Mouse (Mus musculus) limb, embryonic 11.5 days (tissue): ENCODE data around the gene Zfhx3. TPM values are rescaled to one million over a fixed set of nuclear protein-coding genes. Genes with fewer than 3 reads are reported as not detected.

Experiments
- ATAC-seq: fragments of 200-750 bp; cut with Nextera tagmentation; 2 replicates; pipeline ENCODE4 v1.8.0; 2017; ENCODE audit warnings: low read depth; ENCODE audit not compliant: insufficient number of reproducible peaks, low FRiP score, low TSS enrichment
- DNase-seq: peaks from one replicate; pipeline ENCODE4 v3.0.0-alpha.2; 2015; ENCODE audit warnings: low spot score
- H3K27ac ChIP-seq: fragments of 300-500 bp; sonication (generic); replicated peaks from 2 replicates; pipeline ENCODE4 v1.5.1; 2014; ENCODE audit warnings: low read depth, mild to moderate bottlenecking, low read length
- H3K27me3 ChIP-seq: fragments of 300-500 bp; sonication (generic); 2 replicates; pipeline ENCODE4 v1.6.1; 2014; ENCODE audit warnings: mild to moderate bottlenecking, low read length, mixed read lengths; ENCODE audit not compliant: control insufficient read depth, insufficient read depth
- H3K36me3 ChIP-seq: fragments of 300-500 bp; sonication (generic); 2 replicates; pipeline ENCODE4 v1.6.1; 2014; ENCODE audit warnings: mild to moderate bottlenecking, low read length, moderate library complexity, mixed read lengths; ENCODE audit not compliant: control insufficient read depth, insufficient read depth
- H3K4me1 ChIP-seq: fragments of 300-500 bp; sonication (generic); 2 replicates; pipeline ENCODE4 v1.6.1; 2014; ENCODE audit warnings: low read length, mixed read lengths; ENCODE audit not compliant: control insufficient read depth, insufficient read depth
- H3K4me2 ChIP-seq: fragments of 300-500 bp; sonication (generic); 2 replicates; pipeline ENCODE4 v1.6.1; 2014; ENCODE audit warnings: low read depth, mild to moderate bottlenecking, moderate library complexity; ENCODE audit not compliant: severe bottlenecking
- H3K4me3 ChIP-seq: fragments of 300-500 bp; sonication (generic); 2 replicates; pipeline ENCODE4 v1.5.1; 2014; ENCODE audit warnings: low read depth, low read length
- H3K9ac ChIP-seq: fragments of 300-500 bp; sonication (generic); 2 replicates; pipeline ENCODE4 v1.6.1; 2014; ENCODE audit warnings: mild to moderate bottlenecking, low read length
- H3K9me3 ChIP-seq: fragments of 300-500 bp; sonication (generic); 2 replicates; pipeline ENCODE4 v1.6.1; 2016; ENCODE audit warnings: low read length; ENCODE audit not compliant: control insufficient read depth
- WGBS: fragments of 180-500 bp; shearing (Covaris S2); extraction: QIAGEN DNeasy Blood & Tissue Kit; methylation state at CpG from one replicate; pipeline ENCODE4 v1.1.7; 2014; 5-methylcytosine and 5-hydroxymethylcytosine counted together
- polyA plus RNA-seq: library from polyadenylated mRNA; unstranded; fragments of >200 nt; fragmentation: Nextera tagmentation; extraction: Ambion mirVana; gene quantifications from 2 replicates; pipeline ENCODE4 v1.2.1, GENCODE M21; 2014

Gene Zfhx3
- polyA plus RNA-seq, 1 experiment from 2014 or later, result 36.4 TPM

DNA sequence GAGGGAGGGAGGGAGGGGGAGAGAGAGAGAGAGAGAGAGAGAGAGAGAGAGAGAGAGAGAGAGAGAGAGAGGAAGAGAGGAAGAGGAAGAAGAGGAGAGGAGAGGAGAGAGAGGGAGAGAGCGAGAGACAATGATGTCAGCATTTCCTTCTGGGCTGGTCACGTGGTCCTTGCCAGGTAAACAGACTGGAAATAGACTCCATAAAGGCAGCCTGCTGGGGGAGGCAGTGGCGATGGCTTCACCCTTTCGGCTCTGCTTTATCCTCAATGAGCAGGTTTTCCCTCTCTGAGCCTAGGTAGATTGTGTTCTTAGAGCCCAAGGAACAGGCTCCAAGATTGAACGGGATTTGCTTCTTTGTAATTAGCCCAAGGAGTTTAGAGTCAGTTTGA lies 749.8 kb downstream of the Zfhx3 start:
- Histone ChIP-seq H3K4me2 (peak overlapping the region; percentile 56), H3K9ac (no peak overlapping the region), H3K36me3 (no peaks in the 10 kb centered on the region), H3K27ac (no peak overlapping the region), H3K4me1 (peaks cover 30% of the 10 kb centered on the region), H3K9me3 (no peaks in the 10 kb centered on the region), H3K4me3 (peak overlapping the region; percentile 21; the same call in 1 of the 2 replicates), H3K27me3 (peaks cover 19% of the 10 kb centered on the region)
- WGBS, result 0% methylated on average over 5 of the region's 5 CpGs
- ATAC-seq (no peak), DNase-seq (peak; percentile 63)

GRCm38 (mm10) chr8:108692669-108693665 lies 750.5 kb downstream of the Zfhx3 start:
- no peaks in the 10 kb centered on the region for H3K9me3 ChIP-seq
- no peak for ATAC-seq
- no peak for DNase-seq
- no peaks in the 10 kb centered on the region for H3K36me3 ChIP-seq
- H3K4me1 ChIP-seq, result peaks cover 36% of the 10 kb centered on the region
- H3K4me2 ChIP-seq, result peak overlapping the region; percentile 56
- H3K4me3 ChIP-seq, result no peak overlapping the region
- no peak overlapping the region for H3K27ac ChIP-seq
- H3K27me3 ChIP-seq, result peaks cover 22% of the 10 kb centered on the region
- no peak overlapping the region for H3K9ac ChIP-seq
- 56% methylated on average over 6 of the region's 6 CpGs for WGBS

GRCm38 (mm10) chr8:108693841-108694240 lies 751.4 kb downstream of the Zfhx3 start:
- WGBS, result 57% methylated on average over 5 of the region's 5 CpGs

GRCm38 (mm10) chr8:108694516-108694915 lies 752.1 kb downstream of the Zfhx3 start:
- no peaks in the 10 kb centered on the region for H3K9me3 ChIP-seq
- no peak overlapping the region for H3K4me3 ChIP-seq
- H3K4me1 ChIP-seq, result peaks cover 48% of the 10 kb centered on the region
- DNase-seq (no peak), ATAC-seq (no peak)
- H3K27ac ChIP-seq, result no peak overlapping the region
- no peak overlapping the region for H3K4me2 ChIP-seq
- WGBS, result 33% methylated on average over 6 of the region's 6 CpGs
- peaks cover 28% of the 10 kb centered on the region for H3K27me3 ChIP-seq
- no peaks in the 10 kb centered on the region for H3K36me3 ChIP-seq
- no peak overlapping the region for H3K9ac ChIP-seq

More at GRCm38 (mm10) chr8:108693841-108694240, 751.4 kb downstream of the Zfhx3 start:
- Histone ChIP-seq H3K4me1 (peaks cover 41% of the 10 kb centered on the region), H3K4me3 (no peak overlapping the region), H3K27ac (no peak overlapping the region), H3K36me3 (no peaks in the 10 kb centered on the region), H3K27me3 (peaks cover 26% of the 10 kb centered on the region), H3K4me2 (no peak overlapping the region), H3K9me3 (no peaks in the 10 kb centered on the region), H3K9ac (no peak overlapping the region)
- ATAC-seq (no peak), DNase-seq (no peak)

GRCm38 (mm10) chr8:108695242-108695880 lies 752.9 kb downstream of the Zfhx3 start:
- Histone ChIP-seq H3K4me2 (peak overlapping the region; percentile 43), H3K9me3 (no peaks in the 10 kb centered on the region), H3K4me3 (peak overlapping the region; percentile 22), H3K9ac (peak overlapping the region; percentile 39; the same call in 1 of the 2 replicates), H3K4me1 (peaks cover 56% of the 10 kb centered on the region), H3K36me3 (no peaks in the 10 kb centered on the region), H3K27ac (no peak overlapping the region), H3K27me3 (peaks cover 28% of the 10 kb centered on the region)
- peak; percentile 41 for DNase-seq
- no peak for ATAC-seq
- WGBS, result 2% methylated on average over 31 of the region's 32 CpGs

GRCm38 (mm10) chr8:108695938-108696630 lies 753.6 kb downstream of the Zfhx3 start:
- under 1% methylated on average over 31 of the region's 31 CpGs for WGBS
- DNase-seq (peak; percentile 73), ATAC-seq (no peak)
- peaks cover 55% of the 10 kb centered on the region for H3K4me1 ChIP-seq
- H3K27me3 ChIP-seq, result peaks cover 28% of the 10 kb centered on the region
- H3K4me3 ChIP-seq, result peak overlapping the region; percentile 22
- H3K36me3 ChIP-seq, result no peaks in the 10 kb centered on the region
- no peaks in the 10 kb centered on the region for H3K9me3 ChIP-seq
- no peak overlapping the region for H3K27ac ChIP-seq
- no peak overlapping the region; the same call in 1 of the 2 replicates for H3K9ac ChIP-seq
- peak overlapping the region; percentile 43 for H3K4me2 ChIP-seq

DNA sequence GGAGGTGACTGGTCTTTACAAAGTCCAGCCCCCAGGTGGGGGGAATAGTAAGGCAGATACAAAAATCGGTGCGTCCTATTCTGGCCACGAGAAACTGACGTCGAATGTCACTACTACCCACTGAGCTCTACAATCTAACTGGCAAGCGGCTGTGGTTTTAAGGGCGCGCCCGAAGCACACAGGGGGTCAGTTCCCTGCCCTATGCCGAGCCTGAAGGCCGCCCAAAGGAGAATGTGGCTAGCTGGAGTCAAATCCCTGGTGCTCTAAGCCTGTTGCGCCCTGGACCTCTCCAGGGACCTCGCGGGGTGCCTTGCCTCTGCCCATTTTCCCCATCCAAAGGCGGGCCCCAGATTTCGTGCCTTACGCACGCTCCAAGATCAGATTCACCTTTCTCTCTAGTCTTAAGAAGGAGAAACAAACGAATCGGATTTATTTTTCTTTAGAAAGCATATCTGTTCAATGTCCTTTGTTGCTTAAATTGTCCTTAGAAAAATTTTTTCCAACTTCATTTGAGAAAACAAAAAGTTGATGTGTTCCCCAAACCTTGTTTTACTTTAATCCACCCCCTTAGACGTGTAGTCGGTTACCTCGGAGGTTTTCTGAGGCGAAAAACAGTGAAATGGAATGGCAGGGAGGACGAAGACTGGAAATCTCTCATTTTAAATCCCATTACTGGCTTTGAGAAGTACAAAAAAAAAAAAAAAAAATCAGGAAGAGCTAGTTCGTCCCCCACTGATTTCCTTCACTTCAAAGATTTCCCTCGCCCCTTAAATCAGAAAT lies 754.4 kb downstream of the Zfhx3 start:
- H3K36me3 ChIP-seq, result no peaks in the 10 kb centered on the region
- H3K4me2 ChIP-seq, result peak overlapping the region; percentile 43
- no peak overlapping the region for H3K4me3 ChIP-seq
- peak; percentile 51 for DNase-seq
- no peak for ATAC-seq
- no peak overlapping the region for H3K27ac ChIP-seq
- H3K4me1 ChIP-seq, result peaks cover 48% of the 10 kb centered on the region
- no peaks in the 10 kb centered on the region for H3K9me3 ChIP-seq
- 1% methylated on average over 27 of the region's 27 CpGs for WGBS
- H3K27me3 ChIP-seq, result peaks cover 28% of the 10 kb centered on the region
- peak overlapping the region; percentile 8; the same call in 1 of the 2 replicates for H3K9ac ChIP-seq
